Mouse (Mus musculus): ENCODE results near the gene Blmh. TPM values are rescaled to one million over a fixed set of nuclear protein-coding genes. Genes with fewer than 3 reads are reported as not detected.
A peak's percentile ranks its signal among the peaks of the same experiment; 100 is the strongest.

The Blmh gene
- total and polyA plus RNA-seq, 3 experiments = 111 to 116 TPM; not detected in 1

DNA sequence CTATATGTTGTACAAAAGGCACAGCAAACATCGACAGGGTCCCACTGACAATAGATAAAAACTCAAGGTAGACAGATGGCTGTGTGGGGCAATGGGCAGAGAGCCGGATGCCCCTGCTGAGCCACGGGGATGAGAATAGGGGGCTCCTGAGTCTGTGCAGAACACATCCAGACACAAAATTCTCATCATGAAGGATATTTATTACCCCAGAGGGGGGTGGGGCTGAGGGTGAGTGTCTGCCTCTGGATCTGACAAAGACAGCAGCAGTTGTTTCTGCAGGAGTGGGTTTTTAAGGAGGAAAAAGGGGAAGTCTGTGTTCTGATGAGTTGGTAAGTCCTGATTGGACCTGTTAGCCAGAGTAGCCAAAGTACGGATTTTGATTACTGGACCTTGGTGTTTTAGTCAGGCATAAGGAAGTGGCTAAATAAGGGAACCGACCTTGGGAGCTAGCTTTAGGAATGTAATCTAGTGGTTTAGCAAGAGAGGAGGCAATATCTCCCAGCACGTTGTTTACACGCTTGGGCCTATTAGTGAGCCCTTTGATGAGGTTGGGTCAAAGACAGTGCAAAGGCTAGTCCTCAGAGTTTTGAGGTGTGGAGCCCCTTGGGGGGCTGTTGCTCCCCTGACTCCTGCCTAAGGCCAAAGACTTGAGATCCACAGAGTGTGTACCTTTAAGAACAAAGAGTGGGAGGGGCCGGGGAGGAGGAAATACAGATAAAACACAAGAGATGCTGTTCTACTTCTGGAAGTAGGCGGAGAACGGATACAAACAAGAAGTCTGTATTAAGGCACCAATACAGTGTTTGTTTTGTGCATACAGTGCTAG, 35.1 kb upstream of the Blmh start (continued):
- TF ChIP-seq MEF2A (IDR thresholded peaks at IDR 0.05; ENCODE audit: extremely low read depth, insufficient replicate concordance, low read depth, low read length, poor library complexity, severe bottlenecking) = no peak
- TF ChIP-seq RAD21 (IDR thresholded peaks at IDR 0.05; ENCODE audit: low read depth, low read length) = no peak
- peak; percentile 98 for TF ChIP-seq SIN3A (IDR thresholded peaks at IDR 0.05; ENCODE audit: low read length)
- no peak for TF ChIP-seq USF2 (IDR thresholded peaks at IDR 0.05; ENCODE audit: borderline replicate concordance in 1 of 2, insufficient read depth in 1 of 2, low read depth in 1 of 2, low read length in 2 of 2)
- 0 out of 2 replicates have a peak, but pooled peaks have one; percentile 7 for TF ChIP-seq TCF12 (IDR thresholded peaks at IDR 0.05; ENCODE audit: low read depth, low read length)
- TF ChIP-seq ZC3H11A (IDR thresholded peaks at IDR 0.05; ENCODE audit: low read depth, low read length) = no peak
- TF ChIP-seq CTCF (IDR thresholded peaks at IDR 0.05 in 2 of 3, conservative IDR thresholded peaks at IDR 0.05 in 1 of 3; ENCODE audit: control insufficient read depth in 1 of 3, insufficient read depth in 1 of 3, low read depth in 2 of 3, low read length in 3 of 3, poor library complexity in 1 of 3, severe bottlenecking in 1 of 3) = no peak
- TF ChIP-seq MAX (IDR thresholded peaks at IDR 0.05; ENCODE audit: low read length) = no peak
- TF ChIP-seq ETS1 (IDR thresholded peaks at IDR 0.05; ENCODE audit: low read depth, low read length) = no peak
- no peak for TF ChIP-seq CHD1 (IDR thresholded peaks at IDR 0.05; ENCODE audit: low read depth, low read length)
- TF ChIP-seq MYB (IDR thresholded peaks at IDR 0.05; ENCODE audit: low read depth, low read length) = no peak
- TF ChIP-seq MAZ (IDR thresholded peaks at IDR 0.05; ENCODE audit: low read depth, low read length) = peak; percentile 61; the same call in 1 of the 2 replicates
- TF ChIP-seq ZMIZ1 (IDR thresholded peaks at IDR 0.05; ENCODE audit: low read depth, low read length) = no peak
- TF ChIP-seq GATA1 (IDR thresholded peaks at IDR 0.05; ENCODE audit: low read depth, low read length) = peak; percentile 77
- no peak for TF ChIP-seq KAT2A (conservative IDR thresholded peaks at IDR 0.05; ENCODE audit: low read depth, low read length)
- 0 out of 4 replicates have a peak, but pooled peaks of 1 of the 2 experiments have one; percentile 33 for TF ChIP-seq POLR2A (IDR thresholded peaks at IDR 0.05; ENCODE audit: control insufficient read depth in 1 of 2, insufficient read depth in 1 of 2, low read depth in 1 of 2, low read length in 2 of 2, poor library complexity in 1 of 2)
- no peak for TF ChIP-seq TAL1 (IDR thresholded peaks at IDR 0.05; ENCODE audit: low read length)
- no peak for TF ChIP-seq POLR2AphosphoS2 (IDR thresholded peaks at IDR 0.05; ENCODE audit: low read length)
- no peak for TF ChIP-seq E2F4 (IDR thresholded peaks at IDR 0.05; ENCODE audit: borderline replicate concordance, low read depth, low read length)

- TF ChIP-seq MAZ (IDR thresholded peaks at IDR 0.05; ENCODE audit: low read depth, low read length) (no peak), CHD2 (IDR thresholded peaks at IDR 0.05; ENCODE audit: low read length) (no peak), KAT2A (conservative IDR thresholded peaks at IDR 0.05; ENCODE audit: low read depth, low read length) (no peak), ZMIZ1 (IDR thresholded peaks at IDR 0.05; ENCODE audit: low read depth, low read length) (no peak), MYB (IDR thresholded peaks at IDR 0.05; ENCODE audit: low read depth, low read length) (no peak), MAFK (IDR thresholded peaks at IDR 0.05; ENCODE audit: borderline replicate concordance, low read depth, low read length) (no peak), MAX (IDR thresholded peaks at IDR 0.05; ENCODE audit: low read length) (no peak), MEF2A (IDR thresholded peaks at IDR 0.05; ENCODE audit: extremely low read depth, insufficient replicate concordance, low read depth, low read length, poor library complexity, severe bottlenecking) (no peak), TAL1 (IDR thresholded peaks at IDR 0.05; ENCODE audit: low read length) (no peak), MXI1 (IDR thresholded peaks at IDR 0.05; ENCODE audit: low read depth, low read length) (no peak), POLR2AphosphoS5 (IDR thresholded peaks at IDR 0.05; ENCODE audit: borderline replicate concordance, low read depth, low read length) (no peak), CHD1 (IDR thresholded peaks at IDR 0.05; ENCODE audit: low read depth, low read length) (no peak), RCOR1 (IDR thresholded peaks at IDR 0.05; ENCODE audit: low read depth, low read length) (no peak), HCFC1 (IDR thresholded peaks at IDR 0.05; ENCODE audit: low read depth, low read length) (no peak)
- Histone ChIP-seq H3K27me3 (ENCODE audit: control insufficient read depth in 1 of 2, insufficient read depth in 2 of 2, low read length in 2 of 2) (no peaks in the 10 kb centered on the region), H3K9ac (ENCODE audit: control insufficient read depth, low read depth, low read length, poor library complexity, severe bottlenecking) (no peak overlapping the region), H3K36me3 (ENCODE audit: control insufficient read depth in 1 of 2, insufficient read depth in 2 of 2, low read length in 2 of 2) (peaks cover 0 to 6% of the 10 kb centered on the region in 2 experiments; a peak in 2 of 4 replicates), H3K27ac (ENCODE audit: control insufficient read depth, low read depth, low read length) (no peak overlapping the region), H3K4me1 (ENCODE audit: control insufficient read depth in 1 of 2, insufficient read depth in 2 of 2, low read length in 2 of 2) (peaks cover 5 to 10% of the 10 kb centered on the region in 2 experiments; a peak in 3 of 4 replicates), H3K4me3 (ENCODE audit: control insufficient read depth in 1 of 2, insufficient read depth in 1 of 2, low read depth in 2 of 2, low read length in 2 of 2) (no peak overlapping the region), H3K79me2 (ENCODE audit: control insufficient read depth, insufficient read depth, low read length, poor library complexity) (no peaks in the 10 kb centered on the region), H3K9me3 (replicated peaks; ENCODE audit: insufficient read depth, low read length) (no peaks in the 10 kb centered on the region)
- DNase-seq (ENCODE audit: low read depth, low spot score) = no peak
Measured at GRCm38 (mm10) chr11:76891171-76891570, 33.4 kb upstream of the Blmh start.
